Mouse (Mus musculus) ES-E14 (cell line): ENCODE data around the gene Tbc1d23.

ENCODE experiments used
- HCFC1 ChIP-seq: IDR thresholded peaks from 2 replicates; pipeline ENCODE4 v1.6.1; 2012; ENCODE audit warnings: low read length, inconsistent platforms, borderline replicate concordance; ENCODE audit not compliant: insufficient read depth
- ZNF384 ChIP-seq: IDR thresholded peaks from 2 replicates; pipeline ENCODE4 v1.6.1; 2012; ENCODE audit warnings: low read depth, low read length, inconsistent platforms

DNA sequence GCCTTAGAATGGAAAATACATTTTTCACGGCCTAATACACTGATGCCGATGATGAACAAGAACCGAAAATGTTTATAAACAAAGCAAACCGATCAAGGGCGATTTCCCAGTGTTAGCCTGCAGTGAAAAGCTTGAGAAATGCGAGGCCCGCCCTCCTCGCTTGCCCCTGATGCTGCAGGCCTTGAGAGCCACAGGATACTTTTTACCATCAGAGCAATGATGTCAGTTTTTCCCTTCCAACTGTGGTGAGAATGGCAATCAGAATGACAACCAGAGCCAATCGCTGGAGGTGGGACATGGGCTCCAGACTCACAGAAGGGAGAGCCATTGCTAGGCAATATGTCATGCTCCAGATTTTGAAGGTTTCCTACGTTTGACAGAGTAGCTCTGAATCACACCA is 28.8 kb upstream of the Tbc1d23 start:
- TF ChIP-seq HCFC1, result no peak
- TF ChIP-seq ZNF384, result no peak
